Mouse (Mus musculus) yolk sac, embryonic 10.5 days (tissue): ENCODE measurements at regions not wholly inside any gene's neighbourhood (a gene's known extent, or its start where the extent isn't known, plus 50 kb on each side); places are given as distances from the start of the nearest gene placed in this dataset.

Experiments
- DNase-seq: peaks from one replicate; pipeline ENCODE4 v3.0.0-alpha.2; 2017; ENCODE audit warnings: low spot score

GRCm38 (mm10) chr13:101505054-101505453 lies 263.0 kb downstream of the Pik3r1 start:
- no peak for DNase-seq

- no peak for DNase-seq
Observed at GRCm38 (mm10) chr13:101504241-101504640, 263.8 kb downstream of the Pik3r1 start.

GRCm38 (mm10) chr13:101501845-101502284 lies 266.2 kb downstream of the Pik3r1 start:
- DNase-seq: no peak

GRCm38 (mm10) chr13:101501061-101501460 lies 267.0 kb downstream of the Pik3r1 start:
- no peak for DNase-seq

DNA sequence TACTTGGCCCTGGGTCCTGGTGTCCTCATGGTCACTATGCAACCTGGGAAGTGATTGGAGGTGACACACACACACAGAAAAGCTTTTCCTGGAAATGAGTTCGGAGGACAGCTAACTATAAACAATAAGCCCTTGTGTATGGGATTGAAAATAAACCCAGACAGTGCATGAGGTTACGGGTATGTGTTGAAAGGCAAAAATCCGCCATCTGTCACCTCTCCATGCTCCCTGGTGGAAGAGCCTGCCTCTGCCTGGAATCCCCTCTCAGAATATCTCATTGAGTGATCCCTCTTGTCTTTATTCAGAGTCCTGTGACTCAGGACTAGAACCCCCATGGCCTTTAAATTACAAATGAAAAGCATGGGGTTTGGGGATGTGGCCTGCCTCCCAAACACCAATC lies 276.2 kb downstream of the Pik3r1 start:
- DNase-seq: no peak

DNA sequence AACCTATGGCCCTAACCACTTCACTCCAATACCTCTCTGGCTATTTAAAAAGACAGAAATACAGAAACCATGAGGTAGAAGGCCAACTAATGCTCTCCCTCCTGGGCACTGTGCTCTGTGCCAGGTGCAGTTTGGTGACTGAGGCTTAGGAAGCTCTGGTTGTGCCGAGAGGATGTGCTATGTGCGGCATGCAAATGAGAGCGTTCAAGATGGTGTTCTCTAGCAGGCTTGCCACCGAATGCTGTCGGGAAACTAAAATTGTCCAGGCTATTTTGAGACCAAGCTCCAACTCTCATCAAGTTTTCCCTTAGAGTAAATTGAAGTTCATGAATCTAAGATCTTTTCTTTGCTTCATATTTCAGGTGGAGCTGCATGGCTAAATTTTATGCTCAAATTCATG lies 277.1 kb downstream of the Pik3r1 start:
- no peak for DNase-seq

GRCm38 (mm10) chr13:101487621-101488020 lies 280.4 kb downstream of the Pik3r1 start:
- no peak for DNase-seq

DNA sequence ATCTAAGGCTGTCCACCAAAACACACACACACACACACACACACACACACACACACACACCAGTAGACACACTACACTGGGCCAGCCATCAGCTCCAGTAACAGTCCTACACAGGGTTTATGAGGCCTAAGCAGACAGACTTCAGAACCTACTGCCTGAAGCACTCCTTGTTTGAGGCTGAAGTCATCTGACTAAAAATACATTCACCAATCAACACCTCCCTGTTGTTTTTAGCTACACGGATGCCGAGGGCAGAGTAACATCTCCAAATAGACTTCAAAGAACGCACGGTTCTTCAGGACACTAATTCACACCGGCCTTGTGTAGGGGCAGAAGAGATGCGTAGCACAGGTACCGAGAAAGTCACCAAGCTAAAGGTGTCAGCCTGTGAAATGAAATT lies 282.2 kb downstream of the Pik3r1 start:
- no peak for DNase-seq

GRCm38 (mm10) chr13:101483816-101484215 lies 284.2 kb downstream of the Pik3r1 start:
- DNase-seq: no peak

- DNase-seq: no peak
Observed at GRCm38 (mm10) chr13:101481551-101482184, 286.3 kb downstream of the Pik3r1 start.

GRCm38 (mm10) chr13:101479297-101479652 lies 288.7 kb downstream of the Pik3r1 start:
- no peak for DNase-seq

GRCm38 (mm10) chr13:101478608-101479296 lies 289.3 kb downstream of the Pik3r1 start:
- no peak for DNase-seq

DNA sequence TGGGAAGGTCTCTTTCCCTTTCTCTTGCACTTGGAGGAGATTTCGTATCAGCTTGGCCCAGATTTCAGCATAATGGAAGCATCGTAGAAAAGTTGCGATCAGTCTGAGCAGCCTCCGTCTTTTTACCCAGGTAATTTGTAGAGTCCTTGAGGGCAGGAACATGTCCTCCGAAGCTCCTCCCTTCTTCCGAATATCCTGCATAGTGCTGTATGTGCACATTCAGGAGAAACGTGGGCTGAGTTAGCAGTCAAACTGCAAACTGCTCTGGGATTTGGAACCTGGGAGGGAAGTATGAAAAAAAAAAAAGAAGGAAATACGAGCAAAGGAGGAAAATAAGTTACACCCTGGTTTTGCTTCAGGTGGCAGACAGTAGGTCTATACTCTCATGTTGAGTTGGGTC lies 294.7 kb downstream of the Pik3r1 start:
- no peak for DNase-seq

- no peak for DNase-seq
Observed at GRCm38 (mm10) chr13:101470560-101471247, 297.3 kb downstream of the Pik3r1 start.

- DNase-seq: no peak
Observed at GRCm38 (mm10) chr13:101465748-101466127, 302.3 kb downstream of the Pik3r1 start.

DNA sequence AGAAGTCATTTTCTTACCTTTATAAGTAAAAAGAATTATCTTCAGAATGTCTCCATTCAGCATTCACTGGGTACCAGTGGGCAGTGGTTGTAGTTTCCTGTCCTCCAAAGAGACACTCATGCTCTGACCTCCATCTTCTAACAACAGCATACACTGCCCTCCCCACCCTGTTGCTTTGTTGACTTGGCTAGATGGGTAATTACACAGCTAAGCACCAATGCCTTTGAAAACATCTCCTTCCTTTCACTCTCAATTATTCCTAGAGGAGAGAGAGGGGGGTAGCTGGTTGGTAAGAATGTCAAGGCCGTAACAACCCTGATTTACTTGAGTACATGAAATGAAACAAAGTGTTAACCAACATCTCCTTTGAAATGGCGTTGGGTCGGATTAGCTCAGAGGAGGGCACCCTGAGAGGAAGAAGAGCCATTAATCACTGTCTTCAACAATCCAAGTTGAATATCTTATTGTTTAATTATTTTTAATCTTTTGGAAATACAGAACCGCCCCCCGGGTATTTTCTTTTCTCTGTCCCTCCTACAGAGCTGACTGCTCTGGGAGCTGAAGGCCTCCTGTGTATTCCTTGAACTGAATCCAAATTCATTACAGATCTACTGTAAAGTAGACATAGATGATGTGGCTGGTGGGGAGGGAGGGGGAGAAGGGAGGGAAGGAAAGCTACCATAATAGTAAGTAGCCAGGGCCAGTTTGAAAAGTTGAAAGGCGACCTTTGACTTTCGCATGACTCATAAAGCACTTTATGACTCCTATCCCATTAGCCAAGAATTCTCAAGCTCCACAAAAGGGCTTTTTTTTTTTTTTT lies 302.9 kb downstream of the Pik3r1 start:
- DNase-seq: peak; percentile 4

- no peak for DNase-seq
Observed at GRCm38 (mm10) chr13:101456926-101457325, 311.1 kb downstream of the Pik3r1 start.

DNA sequence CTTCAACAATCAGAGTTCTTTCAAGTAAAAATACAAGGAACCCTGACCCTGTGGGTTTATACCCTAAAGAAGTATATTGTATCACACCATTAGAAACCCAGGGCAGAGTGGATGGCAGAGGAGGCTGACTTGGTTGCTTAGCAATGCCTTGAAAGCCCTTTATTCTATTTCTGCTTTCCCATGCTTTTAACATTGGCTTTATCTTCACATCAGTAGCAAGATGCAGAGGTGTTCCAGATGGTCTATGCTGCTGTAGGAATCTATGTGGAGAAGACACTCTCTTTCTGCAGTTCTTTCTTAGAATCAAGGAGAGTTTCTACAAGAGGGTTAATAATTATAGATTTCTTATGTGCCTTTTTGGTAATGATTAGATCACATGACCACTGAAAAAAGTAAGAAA lies 313.7 kb downstream of the Pik3r1 start:
- no peak for DNase-seq

GRCm38 (mm10) chr13:101450501-101450900 lies 317.5 kb downstream of the Pik3r1 start:
- DNase-seq: no peak

- DNase-seq: no peak
Observed at GRCm38 (mm10) chr13:101439517-101439916, 328.5 kb downstream of the Pik3r1 start.

GRCm38 (mm10) chr13:101439041-101439440 lies 329.0 kb downstream of the Pik3r1 start:
- no peak for DNase-seq

DNA sequence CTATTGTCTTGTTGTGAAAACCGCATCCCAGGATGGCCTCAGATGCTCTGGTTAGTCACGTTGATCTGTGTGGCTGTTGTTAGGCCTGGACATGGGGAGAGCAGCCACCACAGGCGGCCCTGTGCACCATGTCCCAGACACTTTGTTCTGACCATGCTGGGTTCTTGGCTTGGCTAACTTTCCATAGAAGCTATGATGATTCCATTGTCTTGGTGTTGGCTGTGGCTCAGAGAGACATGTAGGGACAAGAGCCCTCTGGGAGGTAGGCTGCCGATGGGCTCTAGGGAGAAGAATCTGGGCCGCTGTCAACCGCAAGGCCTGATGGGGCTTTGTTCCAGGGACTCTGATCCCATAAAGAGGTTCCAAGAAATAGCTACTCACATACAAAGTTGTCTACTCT lies 334.9 kb downstream of the Pik3r1 start:
- DNase-seq: no peak
